Mouse (Mus musculus): ENCODE data around the gene Nfyb.

The Nfyb gene

DNA sequence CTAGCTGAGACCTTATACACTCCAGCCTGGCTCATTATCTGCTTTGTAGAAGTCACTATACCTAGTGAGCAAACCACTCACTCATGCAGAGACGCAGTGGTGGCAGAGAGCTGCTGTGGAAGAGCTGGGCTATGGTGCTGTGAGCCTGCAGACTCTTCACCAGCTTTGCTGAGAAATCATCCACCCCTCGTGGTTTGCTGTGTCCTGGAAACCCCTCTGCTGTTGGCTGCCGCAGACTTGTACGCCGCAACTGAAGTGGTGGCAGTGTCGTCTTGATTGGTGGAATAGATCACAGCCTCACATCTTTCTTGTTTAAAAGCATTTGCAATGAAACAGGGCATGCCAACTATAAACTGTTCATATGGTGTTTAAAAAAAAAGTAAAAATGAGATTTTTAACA lies 19.6 kb downstream of the Nfyb start:
- no peak for DNase-seq (ENCODE audit: low spot score)

DNA sequence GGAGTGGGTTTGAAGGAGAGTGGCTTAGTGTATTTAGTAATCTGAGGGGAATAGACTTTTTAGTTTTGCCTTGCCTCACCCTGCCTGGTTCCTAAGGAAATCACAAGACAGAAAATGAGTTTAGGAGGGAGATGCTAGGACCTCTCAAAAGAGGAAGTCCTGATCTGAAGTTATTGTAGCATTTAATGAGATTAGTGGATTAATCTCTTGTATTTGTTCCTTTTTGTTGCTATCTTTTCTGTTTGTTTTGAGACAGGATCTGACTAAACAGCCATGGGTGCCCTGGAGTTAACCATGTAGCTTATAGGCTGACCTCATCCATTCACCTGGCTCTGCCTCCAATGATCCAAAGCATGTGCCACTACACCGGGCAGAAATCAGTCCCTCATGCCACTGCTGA lies 21.4 kb downstream of the Nfyb start:
- no peak for DNase-seq (ENCODE audit: low spot score)

DNA sequence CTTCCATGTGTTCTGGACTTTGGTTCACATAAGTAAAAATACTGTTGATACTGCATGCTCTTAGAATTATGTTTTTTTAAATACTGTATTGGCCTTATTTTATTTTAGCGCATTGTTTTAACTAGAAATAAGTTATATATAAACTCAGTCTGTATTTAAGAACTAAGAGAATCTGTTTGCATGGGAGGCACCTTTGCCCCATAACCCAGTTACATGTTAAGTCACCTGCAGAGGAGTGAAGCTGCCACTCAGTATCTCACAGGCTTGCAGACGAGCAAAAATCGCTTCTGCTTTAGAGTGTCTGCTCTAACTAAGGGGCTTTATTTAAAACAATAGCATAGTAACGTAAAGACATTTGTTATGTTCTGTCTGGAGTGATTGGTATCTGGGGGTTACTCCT lies 22.1 kb downstream of the Nfyb start:
- no peak for DNase-seq (ENCODE audit: low spot score)

DNA sequence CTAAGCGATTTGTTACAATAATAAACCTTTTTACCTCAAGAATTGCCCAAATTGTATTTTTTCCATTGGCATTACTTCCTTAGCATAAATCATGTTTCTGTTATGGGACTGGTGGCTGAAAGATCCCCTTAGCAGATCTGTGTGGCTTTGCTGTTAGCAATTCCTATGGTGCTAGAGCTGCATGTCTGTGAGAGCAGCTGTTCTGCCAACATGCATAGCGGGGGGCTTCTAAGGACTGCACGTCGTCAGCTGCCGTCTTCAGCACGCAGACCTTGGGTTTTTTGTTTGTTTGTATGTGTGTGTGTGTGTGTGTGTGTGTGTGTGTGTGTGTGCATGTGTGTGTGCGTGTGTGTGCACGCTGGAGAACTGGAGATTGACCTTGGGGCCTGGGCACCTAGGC lies 22.6 kb downstream of the Nfyb start:
- DNase-seq (ENCODE audit: low spot score) = no peak

DNA sequence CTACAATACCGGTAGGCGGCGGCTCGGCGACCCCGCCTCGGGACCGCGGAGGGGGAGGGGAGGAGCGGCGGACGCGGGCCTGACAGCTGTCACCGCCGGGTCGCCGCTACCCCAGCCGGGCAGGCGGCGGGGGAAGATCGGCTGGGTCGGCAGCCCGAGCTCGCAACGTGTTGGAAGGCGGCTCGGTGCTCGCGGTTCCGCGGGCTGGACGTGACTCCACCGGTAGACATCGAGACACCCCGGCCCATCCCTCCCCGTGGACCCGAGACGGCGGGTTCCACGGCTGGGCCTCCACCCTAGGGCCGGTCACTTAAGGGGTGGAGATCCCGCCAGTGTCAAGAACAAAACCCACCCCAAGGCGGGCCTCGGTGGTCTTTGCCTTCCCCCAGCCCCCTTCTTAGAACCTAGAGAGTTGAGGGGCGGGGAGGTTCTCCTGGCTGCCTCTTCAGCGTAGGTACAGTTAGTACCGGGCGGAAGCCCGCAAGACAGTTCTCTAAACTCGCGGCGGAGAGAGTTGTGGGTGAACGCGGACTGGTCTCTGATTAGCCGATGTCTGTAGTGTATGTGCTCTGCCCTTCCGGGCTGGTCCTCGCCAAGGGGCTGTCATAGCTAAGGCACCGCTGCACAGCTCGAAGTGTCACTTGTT lies 64.5 kb downstream of the Nfyb start:
- DNase-seq (ENCODE audit: low spot score) = no peak

DNA sequence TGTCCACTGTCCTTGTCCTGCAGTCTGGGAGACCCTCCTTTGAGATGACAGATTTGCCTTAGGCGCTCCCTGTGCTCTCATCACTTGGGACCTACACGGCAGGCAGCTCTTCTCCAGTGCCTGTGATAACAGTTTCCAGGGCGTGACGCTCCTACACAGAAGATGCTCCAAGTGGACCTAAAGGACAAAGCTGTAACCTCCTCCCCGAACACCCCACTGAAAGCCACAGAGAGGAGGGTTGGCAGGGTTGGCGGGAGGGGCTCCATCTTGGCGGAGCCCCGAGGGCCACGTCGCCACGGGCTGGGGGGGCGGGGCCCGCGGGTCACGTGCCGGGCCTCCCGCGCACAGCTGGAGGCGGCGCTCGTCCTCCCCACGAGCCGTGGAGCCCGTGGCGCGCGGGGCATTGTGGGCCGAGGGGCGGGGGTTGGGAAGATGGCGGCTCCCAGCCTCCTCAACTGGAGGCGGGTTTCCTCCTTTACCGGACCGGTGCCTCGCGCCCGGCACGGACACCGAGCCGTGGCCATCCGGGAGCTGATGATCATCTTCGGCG lies 65.2 kb downstream of the Nfyb start:
- DNase-seq (ENCODE audit: low spot score) = peak; percentile 76

Measured in ovary, postnatal 10 days (tissue).